Mouse (Mus musculus): ENCODE results near the gene Lrrc34. TPM values are rescaled to one million over a fixed set of nuclear protein-coding genes. Genes with fewer than 3 reads are reported as not detected.
A peak's percentile ranks its signal among the peaks of the same experiment; 100 is the strongest.

Gene Lrrc34
- polyA plus RNA-seq (2012; rRNA removed) = 0.21 and 0.24 TPM in 2 replicates

GRCm38 (mm10) chr3:30647440-30648090 is at the start of gene Lrrc34:
TSS of gene Lrrc34 (minus strand) at chr3:30647869.
- no peak within 1 kb of the TSS for H3K27ac ChIP-seq (ENCODE audit: insufficient read depth, low read length)
- peaks cover 2% of the 10 kb centered on the region; the same call in 1 of the 2 replicates for H3K27me3 ChIP-seq (ENCODE audit: control insufficient read depth, insufficient read depth, low read length)
- TF ChIP-seq POLR2A (IDR thresholded peaks at IDR 0.05; ENCODE audit: borderline replicate concordance, insufficient read depth, low read length) = no peak
- no peak for TF ChIP-seq CTCF (IDR thresholded peaks at IDR 0.05; ENCODE audit: borderline replicate concordance, insufficient read depth, low read depth, low read length)
- 8% methylated on average over 25 of the region's 25 CpGs for WGBS
- no peak within 1 kb of the TSS for H3K4me3 ChIP-seq (replicated peaks; ENCODE audit: insufficient read depth, low read depth, low read length)
- no peak for DNase-seq
- H3K4me1 ChIP-seq (ENCODE audit: control insufficient read depth, insufficient read depth, low read length) = no peaks in the 10 kb centered on the region

- DNase-seq = peak; percentile 30 to 53
- WGBS = 13% methylated on average over 2 of the region's 2 CpGs
- Histone ChIP-seq H3K27ac (ENCODE audit: insufficient read depth, low read length) (no peak overlapping the region), H3K4me3 (replicated peaks; ENCODE audit: insufficient read depth, low read depth, low read length) (no peak overlapping the region), H3K4me1 (ENCODE audit: control insufficient read depth, insufficient read depth, low read length) (0 out of 2 replicates have a peak, but pooled peaks cover 3% of the 10 kb centered on the region), H3K27me3 (ENCODE audit: control insufficient read depth, insufficient read depth, low read length) (no peaks in the 10 kb centered on the region)
- TF ChIP-seq POLR2A (IDR thresholded peaks at IDR 0.05; ENCODE audit: borderline replicate concordance, insufficient read depth, low read length) (no peak), CTCF (IDR thresholded peaks at IDR 0.05; ENCODE audit: borderline replicate concordance, insufficient read depth, low read depth, low read length) (peak; percentile 75; the same call in 1 of the 2 replicates)
These were observed 48.7 kb upstream of the Lrrc34 start for GRCm38 (mm10) chr3:30696346-30696745.

- Histone ChIP-seq H3K4me1 (ENCODE audit: control insufficient read depth, insufficient read depth, low read length) (no peaks in the 10 kb centered on the region), H3K4me3 (replicated peaks; ENCODE audit: insufficient read depth, low read depth, low read length) (no peak overlapping the region), H3K27me3 (ENCODE audit: control insufficient read depth, insufficient read depth, low read length) (no peaks in the 10 kb centered on the region), H3K27ac (ENCODE audit: insufficient read depth, low read length) (no peak overlapping the region)
- 96% methylated on average over 2 of the region's 2 CpGs for WGBS
- DNase-seq = no peak
- TF ChIP-seq CTCF (IDR thresholded peaks at IDR 0.05; ENCODE audit: borderline replicate concordance, insufficient read depth, low read depth, low read length) (no peak), POLR2A (IDR thresholded peaks at IDR 0.05; ENCODE audit: borderline replicate concordance, insufficient read depth, low read length) (no peak)
These were observed 48.0 kb upstream of the Lrrc34 start for GRCm38 (mm10) chr3:30695661-30696060.

GRCm38 (mm10) chr3:30690976-30691375 is 43.3 kb upstream of the Lrrc34 start:
- no peak for TF ChIP-seq POLR2A (IDR thresholded peaks at IDR 0.05; ENCODE audit: borderline replicate concordance, insufficient read depth, low read length)
- no peak for TF ChIP-seq CTCF (IDR thresholded peaks at IDR 0.05; ENCODE audit: borderline replicate concordance, insufficient read depth, low read depth, low read length)
- no peaks in the 10 kb centered on the region for H3K4me1 ChIP-seq (ENCODE audit: control insufficient read depth, insufficient read depth, low read length)
- DNase-seq = no peak
- H3K27me3 ChIP-seq (ENCODE audit: control insufficient read depth, insufficient read depth, low read length) = no peaks in the 10 kb centered on the region
- 61% methylated on average over 7 of the region's 7 CpGs for WGBS
- H3K4me3 ChIP-seq (replicated peaks; ENCODE audit: insufficient read depth, low read depth, low read length) = no peak overlapping the region
- no peak overlapping the region for H3K27ac ChIP-seq (ENCODE audit: insufficient read depth, low read length)

- TF ChIP-seq POLR2A (IDR thresholded peaks at IDR 0.05; ENCODE audit: borderline replicate concordance, insufficient read depth, low read length) = no peak
- TF ChIP-seq CTCF (IDR thresholded peaks at IDR 0.05; ENCODE audit: borderline replicate concordance, insufficient read depth, low read depth, low read length) = no peak
- DNase-seq = no peak
- H3K27me3 ChIP-seq (ENCODE audit: control insufficient read depth, insufficient read depth, low read length) = no peaks in the 10 kb centered on the region
- no peaks in the 10 kb centered on the region for H3K4me1 ChIP-seq (ENCODE audit: control insufficient read depth, insufficient read depth, low read length)
- 64% methylated on average over 3 of the region's 3 CpGs for WGBS
- H3K27ac ChIP-seq (ENCODE audit: insufficient read depth, low read length) = no peak overlapping the region
- no peak overlapping the region for H3K4me3 ChIP-seq (replicated peaks; ENCODE audit: insufficient read depth, low read depth, low read length)
These were observed 39.5 kb upstream of the Lrrc34 start for GRCm38 (mm10) chr3:30687216-30687615.

GRCm38 (mm10) chr3:30683190-30683589 is 35.5 kb upstream of the Lrrc34 start:
- no peaks in the 10 kb centered on the region for H3K27me3 ChIP-seq (ENCODE audit: control insufficient read depth, insufficient read depth, low read length)
- H3K4me1 ChIP-seq (ENCODE audit: control insufficient read depth, insufficient read depth, low read length) = no peaks in the 10 kb centered on the region
- 90% methylated on average over 6 of the region's 6 CpGs for WGBS
- DNase-seq = no peak
- no peak overlapping the region for H3K27ac ChIP-seq (ENCODE audit: insufficient read depth, low read length)
- no peak overlapping the region for H3K4me3 ChIP-seq (replicated peaks; ENCODE audit: insufficient read depth, low read depth, low read length)
- TF ChIP-seq CTCF (IDR thresholded peaks at IDR 0.05; ENCODE audit: borderline replicate concordance, insufficient read depth, low read depth, low read length) (no peak), POLR2A (IDR thresholded peaks at IDR 0.05; ENCODE audit: borderline replicate concordance, insufficient read depth, low read length) (no peak)

GRCm38 (mm10) chr3:30658486-30658885 is 10.8 kb upstream of the Lrrc34 start:
- no peak overlapping the region for H3K27ac ChIP-seq (ENCODE audit: insufficient read depth, low read length)
- WGBS = 87% methylated on average over 9 of the region's 9 CpGs
- no peak overlapping the region for H3K4me3 ChIP-seq (replicated peaks; ENCODE audit: insufficient read depth, low read depth, low read length)
- TF ChIP-seq CTCF (IDR thresholded peaks at IDR 0.05; ENCODE audit: borderline replicate concordance, insufficient read depth, low read depth, low read length) (no peak), POLR2A (IDR thresholded peaks at IDR 0.05; ENCODE audit: borderline replicate concordance, insufficient read depth, low read length) (no peak)
- H3K27me3 ChIP-seq (ENCODE audit: control insufficient read depth, insufficient read depth, low read length) = no peaks in the 10 kb centered on the region
- no peak for DNase-seq
- no peaks in the 10 kb centered on the region for H3K4me1 ChIP-seq (ENCODE audit: control insufficient read depth, insufficient read depth, low read length)

GRCm38 (mm10) chr3:30655937-30656336 is 8.3 kb upstream of the Lrrc34 start:
- Histone ChIP-seq H3K4me1 (ENCODE audit: control insufficient read depth, insufficient read depth, low read length) (no peaks in the 10 kb centered on the region), H3K27ac (ENCODE audit: insufficient read depth, low read length) (no peak overlapping the region), H3K4me3 (replicated peaks; ENCODE audit: insufficient read depth, low read depth, low read length) (no peak overlapping the region), H3K27me3 (ENCODE audit: control insufficient read depth, insufficient read depth, low read length) (no peaks in the 10 kb centered on the region)
- 87% methylated on average over 5 of the region's 5 CpGs for WGBS
- DNase-seq = no peak
- TF ChIP-seq CTCF (IDR thresholded peaks at IDR 0.05; ENCODE audit: borderline replicate concordance, insufficient read depth, low read depth, low read length) (no peak), POLR2A (IDR thresholded peaks at IDR 0.05; ENCODE audit: borderline replicate concordance, insufficient read depth, low read length) (no peak)
